Mouse (Mus musculus) urinary bladder, postnatal 10 days (tissue): Measurements from ENCODE around the gene Retreg1.

Experiments used
- DNase-seq: peaks from one replicate; pipeline ENCODE4 v3.0.0; 2022; ENCODE audit warnings: low spot score

Retreg1 gene

GRCm38 (mm10) chr15:25880192-25880591 is 37.2 kb downstream of the Retreg1 start:
- DNase-seq, result no peak

- no peak for DNase-seq
Observed at GRCm38 (mm10) chr15:25882002-25882401, 39.0 kb downstream of the Retreg1 start.

DNA sequence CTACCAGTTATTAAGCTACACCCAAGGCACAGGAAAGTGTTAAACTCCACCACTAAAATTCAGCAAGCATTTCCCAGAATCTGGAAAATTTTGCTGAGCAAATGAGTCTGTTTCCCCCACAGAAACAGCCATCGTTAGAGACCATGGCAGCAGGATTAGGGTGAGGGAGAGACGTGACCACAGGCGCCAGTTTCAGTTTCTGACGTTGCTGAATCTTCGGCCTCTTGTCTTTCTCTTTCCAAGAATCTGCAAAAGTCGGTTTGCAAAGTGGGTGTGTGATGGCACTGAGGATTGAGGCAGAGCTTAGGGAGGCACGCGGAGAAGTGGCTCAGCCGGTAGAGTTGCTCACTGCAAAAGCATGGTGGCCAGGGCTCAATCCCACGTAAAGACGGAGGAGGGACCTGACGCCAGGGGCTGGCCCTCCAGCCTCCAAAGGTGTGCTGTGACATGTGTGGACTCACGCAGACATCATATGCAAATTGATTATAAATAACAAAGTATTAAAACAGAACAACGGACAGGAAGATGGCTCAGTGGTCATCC is 41.5 kb downstream of the Retreg1 start:
- DNase-seq, result no peak

DNA sequence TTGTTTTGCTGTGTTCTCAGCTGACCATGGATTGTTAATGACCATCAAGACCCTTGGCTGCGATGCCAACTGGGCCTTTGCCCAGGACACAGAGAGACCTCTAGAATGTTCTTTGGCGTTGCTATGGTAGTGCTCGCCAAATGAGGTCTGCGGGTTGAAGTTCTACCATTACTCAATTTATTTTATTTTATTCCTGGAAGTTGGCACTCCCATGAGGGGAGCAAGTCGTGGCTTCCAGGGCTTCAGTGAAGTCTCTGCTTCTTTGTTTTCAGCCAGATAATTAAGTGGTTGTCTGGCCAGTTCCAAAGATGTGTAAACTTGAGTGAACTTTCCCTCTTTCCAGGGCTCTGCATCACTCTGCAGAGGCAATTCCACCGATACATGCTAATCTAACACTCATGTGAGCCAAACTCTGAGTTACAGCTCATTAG is 43.6 kb downstream of the Retreg1 start:
- DNase-seq, result no peak

DNA sequence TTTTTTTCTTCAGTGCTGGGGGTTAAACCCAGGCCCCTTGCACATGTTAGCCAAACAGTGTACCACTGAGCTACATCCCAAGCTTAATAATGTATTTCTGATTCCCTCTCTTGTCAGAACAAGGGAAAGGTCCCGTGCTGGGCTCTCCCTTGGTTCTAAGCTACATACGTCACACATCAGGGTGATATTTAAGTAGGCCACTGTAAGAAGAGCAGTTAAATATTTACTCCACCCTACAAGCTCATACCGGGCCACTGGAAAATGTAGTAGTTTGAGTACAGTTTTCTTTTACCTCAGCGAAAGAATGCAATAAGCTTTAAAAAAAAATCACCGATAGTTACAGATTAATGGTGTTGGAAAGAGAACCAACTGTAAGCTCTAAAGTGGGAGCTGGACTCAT is 46.9 kb downstream of the Retreg1 start:
- DNase-seq, result no peak

- no peak for DNase-seq
Observed at GRCm38 (mm10) chr15:25891556-25891955, 48.6 kb downstream of the Retreg1 start.

DNA sequence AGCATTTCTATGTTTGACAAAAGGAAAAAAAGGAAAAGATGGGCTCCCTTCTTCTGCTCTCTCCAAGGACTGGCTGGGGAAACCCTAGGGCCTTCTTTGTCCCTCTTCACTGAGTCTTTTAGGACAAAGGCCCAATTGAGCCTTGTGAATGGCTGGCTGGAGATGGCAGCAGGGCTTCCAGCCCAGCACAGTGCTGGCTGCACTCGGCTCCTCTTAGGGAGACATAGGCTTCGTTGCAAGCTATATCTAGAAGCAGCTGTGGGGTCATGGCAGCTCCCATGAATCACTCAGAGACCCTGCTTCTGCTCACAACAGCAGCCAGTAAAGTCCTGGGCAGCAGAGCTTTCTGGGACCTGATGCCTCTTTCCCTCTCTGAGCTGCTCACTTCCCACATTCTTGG is 50.3 kb downstream of the Retreg1 start:
- no peak for DNase-seq

DNA sequence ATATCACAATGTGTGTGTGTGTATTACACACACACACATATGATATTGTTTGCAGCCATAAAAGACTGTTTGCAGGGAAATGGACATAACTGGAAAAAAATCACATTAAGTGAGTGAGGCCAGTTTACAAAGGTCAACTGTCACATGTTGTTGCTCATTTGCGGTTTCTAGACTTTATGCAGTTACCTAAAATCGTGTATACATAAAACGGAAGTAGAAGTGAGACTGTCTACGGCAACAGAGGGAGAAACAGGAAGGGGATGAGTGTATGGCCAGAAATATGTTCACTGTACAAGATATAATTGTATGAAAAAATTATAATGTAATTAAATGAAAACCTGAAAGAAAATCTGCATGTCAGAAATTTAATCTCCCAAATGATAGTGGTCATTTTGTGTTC is 53.8 kb downstream of the Retreg1 start:
- DNase-seq, result no peak

DNA sequence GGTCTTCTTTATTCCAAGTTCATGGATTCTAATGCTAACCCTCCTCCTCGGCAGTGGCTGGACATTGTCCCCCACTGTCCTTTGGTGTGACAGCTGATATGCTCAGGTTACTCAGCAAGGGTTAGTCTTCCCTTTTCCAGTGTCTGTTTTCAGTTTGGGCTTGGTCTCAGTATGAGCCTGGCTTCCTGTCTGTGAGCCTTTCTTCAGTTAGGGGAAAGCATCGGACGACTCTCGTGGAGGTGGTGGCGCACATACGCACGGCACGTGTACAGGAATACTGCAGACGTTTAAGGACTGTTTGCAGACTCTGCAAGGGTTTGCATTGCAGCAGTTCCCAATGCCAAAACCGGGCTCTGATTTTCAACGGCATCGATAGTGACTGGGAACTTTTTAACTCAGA is 54.6 kb downstream of the Retreg1 start:
- DNase-seq, result no peak

DNA sequence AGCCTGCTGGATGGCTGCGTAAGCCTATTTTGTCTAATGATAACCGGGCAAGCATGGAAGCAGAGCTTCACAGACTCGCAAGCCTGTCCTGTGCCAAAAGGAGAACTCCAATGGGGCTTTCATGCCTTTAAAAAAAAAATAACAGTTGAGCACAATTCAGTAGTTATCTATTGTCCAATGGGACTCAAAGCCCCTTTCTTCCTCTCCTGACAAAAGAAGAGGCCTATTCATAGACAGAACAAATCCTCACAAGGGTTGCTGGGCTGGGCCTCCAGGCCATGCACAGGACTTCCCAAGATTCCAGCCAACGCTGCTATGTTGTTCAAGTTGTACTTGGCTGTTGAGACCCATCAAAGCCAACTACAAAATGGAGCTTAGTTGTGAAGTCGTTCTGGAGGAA is 56.0 kb downstream of the Retreg1 start:
- no peak for DNase-seq

GRCm38 (mm10) chr15:25900540-25900939 is 57.6 kb downstream of the Retreg1 start:
- DNase-seq, result peak; percentile 43

- no peak for DNase-seq
Observed at GRCm38 (mm10) chr15:25902931-25903615, 60.1 kb downstream of the Retreg1 start.

GRCm38 (mm10) chr15:25904435-25905021 is 61.5 kb downstream of the Retreg1 start:
- DNase-seq, result no peak

DNA sequence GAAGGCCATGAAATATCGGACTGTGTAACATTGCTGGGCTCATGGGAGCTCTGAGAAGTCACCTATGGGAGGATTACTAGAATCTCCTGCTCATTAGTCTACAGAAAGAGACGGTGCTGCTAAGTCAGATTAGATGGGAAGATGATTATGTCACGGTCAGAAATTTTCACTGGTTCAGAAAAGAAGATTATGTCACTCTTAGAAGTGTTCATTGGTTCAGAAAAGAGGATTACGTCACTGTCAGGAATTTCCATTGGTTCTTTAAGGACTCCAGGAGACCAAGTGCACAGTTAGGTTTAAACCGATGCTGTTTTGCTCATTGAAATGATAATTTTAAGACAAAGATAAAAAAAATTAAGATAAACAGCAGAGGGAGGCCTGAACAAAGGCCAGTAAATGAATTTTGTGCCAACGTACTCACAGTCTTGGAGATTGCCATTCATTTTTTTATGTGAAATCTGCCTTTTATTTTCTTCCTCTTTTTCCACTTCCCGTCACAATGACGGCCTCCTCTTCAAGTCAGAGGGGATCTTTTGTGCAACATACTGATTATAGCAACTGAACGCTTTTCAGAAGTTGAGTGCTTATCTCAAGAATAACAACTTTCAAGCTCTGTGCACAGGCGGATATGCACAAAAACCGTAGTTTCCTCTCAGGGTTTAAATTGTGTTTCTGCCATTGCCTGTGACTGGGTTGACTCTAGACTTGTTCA is 67.0 kb downstream of the Retreg1 start:
- DNase-seq, result no peak

- no peak for DNase-seq
Observed at GRCm38 (mm10) chr15:25910495-25910865, 67.5 kb downstream of the Retreg1 start.

GRCm38 (mm10) chr15:25910924-25911323 is 67.9 kb downstream of the Retreg1 start:
- no peak for DNase-seq

GRCm38 (mm10) chr15:25912911-25913310 is 69.9 kb downstream of the Retreg1 start:
- no peak for DNase-seq

GRCm38 (mm10) chr15:25913659-25914058 is 70.7 kb downstream of the Retreg1 start:
- DNase-seq, result no peak

- DNase-seq, result no peak
Observed at GRCm38 (mm10) chr15:25914160-25914559, 71.2 kb downstream of the Retreg1 start.

GRCm38 (mm10) chr15:25915013-25915412 is 72.0 kb downstream of the Retreg1 start:
- DNase-seq, result no peak

DNA sequence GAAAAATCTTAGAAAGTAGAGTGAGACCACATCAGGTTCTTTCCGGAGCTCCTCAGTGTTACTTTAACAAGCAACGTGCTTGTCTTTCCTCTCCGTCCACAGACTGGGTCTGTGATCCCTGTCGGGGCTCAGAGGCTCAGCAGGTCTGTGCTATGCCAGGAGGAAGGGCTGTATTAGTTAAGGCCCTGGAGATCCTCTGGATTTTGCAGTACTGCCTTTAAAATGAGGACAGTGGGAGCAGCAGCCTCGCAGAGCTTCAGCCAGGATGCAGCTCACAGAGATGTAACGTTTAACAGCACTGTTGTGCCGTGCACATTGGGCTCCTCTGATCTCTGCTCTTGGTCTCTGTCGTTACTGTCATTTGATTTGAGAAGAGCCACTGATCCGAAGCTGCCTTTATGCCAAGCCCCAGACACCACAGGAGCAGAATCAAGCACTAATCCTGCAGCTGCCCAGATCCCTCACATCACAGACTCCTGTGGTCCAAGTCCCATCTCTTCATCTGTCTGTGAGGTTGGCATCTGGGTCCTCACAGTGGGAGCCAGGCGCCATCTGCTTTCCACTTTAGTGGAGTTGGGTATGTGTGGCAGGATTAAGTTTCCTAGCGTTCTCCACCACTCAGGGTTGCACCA is 72.7 kb downstream of the Retreg1 start:
- no peak for DNase-seq

DNA sequence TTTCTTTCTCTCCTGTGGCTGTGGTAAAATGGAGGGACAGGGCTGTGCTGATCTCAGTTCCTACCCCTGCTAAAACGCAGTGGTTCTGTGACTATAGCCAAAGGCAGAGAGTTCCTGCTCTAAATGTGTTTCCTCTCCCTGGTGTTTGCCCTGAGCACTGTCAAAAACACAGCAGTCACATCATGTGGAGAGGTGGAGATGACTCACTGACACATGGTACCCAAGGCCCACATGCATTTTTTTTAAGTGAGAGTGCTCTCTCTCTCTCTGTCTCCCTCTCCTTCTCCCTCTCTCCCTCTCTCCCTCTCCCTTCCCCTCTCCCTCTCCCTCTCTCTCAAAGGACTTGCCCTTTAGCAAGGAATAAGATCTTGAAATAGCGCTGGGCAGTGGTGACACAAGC is 73.3 kb downstream of the Retreg1 start:
- no peak for DNase-seq

GRCm38 (mm10) chr15:25918641-25919040 is 75.7 kb downstream of the Retreg1 start:
- DNase-seq, result no peak
